Mouse (Mus musculus): ENCODE data around the gene Gm10100. TPM values are rescaled to one million over a fixed set of nuclear protein-coding genes. Genes with fewer than 3 reads are reported as not detected.
"Not testable (repeated sequence)": the region's sequence is repeated elsewhere in the genome, so short reads cannot be mapped to it uniquely, and the experiment has no call there.

Gm10100 gene
- polyA plus RNA-seq, 1 experiment from 2014 or later: not detected

DNA sequence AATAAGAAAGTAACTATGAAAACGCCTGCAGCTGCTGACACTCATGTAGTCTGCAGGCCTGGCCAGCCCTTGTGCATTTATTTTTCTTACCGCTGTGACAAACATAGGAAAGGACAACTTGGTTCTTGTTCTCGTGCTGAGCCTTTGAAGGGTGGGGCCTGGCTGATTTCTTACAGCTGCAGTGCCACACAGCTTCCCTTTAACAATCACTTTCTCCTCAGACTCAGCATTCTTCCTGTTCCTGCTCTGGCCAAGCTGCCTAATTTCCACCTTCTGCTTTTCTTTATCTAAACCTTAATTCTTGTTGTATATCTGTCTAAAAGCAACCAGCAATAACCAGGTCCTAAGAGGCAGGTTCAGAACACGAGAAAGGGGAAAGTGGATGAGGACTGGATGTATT, 12.6 kb upstream of the Gm10100 start:
- ATAC-seq (ENCODE audit: insufficient read depth): no peak
- 17% methylated on average over 4 of the region's 4 CpGs for WGBS (ENCODE audit: insufficient replicate concordance)
- H3K4me1 ChIP-seq (replicated peaks): no peaks in the 10 kb centered on the region
- no peak overlapping the region for H3K9ac ChIP-seq
- H3K4me3 ChIP-seq (replicated peaks): no peak overlapping the region
- no peak overlapping the region for H3K27ac ChIP-seq (replicated peaks)
- H3K36me3 ChIP-seq (replicated peaks): no peaks in the 10 kb centered on the region
- H3K4me2 ChIP-seq: no peak overlapping the region
- no peaks in the 10 kb centered on the region for H3K27me3 ChIP-seq
- H3K9me3 ChIP-seq (replicated peaks): no peaks in the 10 kb centered on the region

GRCm38 (mm10) chr10:77715507-77715906, 10.8 kb upstream of the Gm10100 start, which contains the start of gene Gm10142:
Gene Gm10142, plus strand, starts transcription at chr10:77715807.
- H3K27me3 ChIP-seq: no peaks in the 10 kb centered on the region
- H3K4me2 ChIP-seq: no peak within 1 kb of the TSS
- no peak within 1 kb of the TSS for H3K27ac ChIP-seq (replicated peaks)
- WGBS (ENCODE audit: insufficient replicate concordance): 57% methylated on average over 1 of the region's 1 CpGs
- H3K4me1 ChIP-seq (replicated peaks): no peaks in the 10 kb centered on the region
- no peaks in the 10 kb centered on the region for H3K36me3 ChIP-seq (replicated peaks)
- no peak within 1 kb of the TSS for H3K9ac ChIP-seq
- H3K4me3 ChIP-seq (replicated peaks): no peak within 1 kb of the TSS
- H3K9me3 ChIP-seq (replicated peaks): no peaks in the 10 kb centered on the region
- ATAC-seq (ENCODE audit: insufficient read depth): no peak

- not testable (repeated sequence) for H3K4me2 ChIP-seq; H3K4me1 ChIP-seq (replicated peaks); H3K36me3 ChIP-seq (replicated peaks); H3K9me3 ChIP-seq (replicated peaks); H3K27me3 ChIP-seq; ATAC-seq (ENCODE audit: insufficient read depth); H3K9ac ChIP-seq; H3K27ac ChIP-seq (replicated peaks); H3K4me3 ChIP-seq (replicated peaks)
- 65% methylated on average over 1 of the region's 1 CpGs for WGBS (ENCODE audit: insufficient replicate concordance)
Measured at GRCm38 (mm10) chr10:77720299-77720698, 6.0 kb upstream of the Gm10100 start, which contains the start of gene Krtap12-1. Gene Krtap12-1, plus strand, starts transcription at chr10:77720599.

DNA sequence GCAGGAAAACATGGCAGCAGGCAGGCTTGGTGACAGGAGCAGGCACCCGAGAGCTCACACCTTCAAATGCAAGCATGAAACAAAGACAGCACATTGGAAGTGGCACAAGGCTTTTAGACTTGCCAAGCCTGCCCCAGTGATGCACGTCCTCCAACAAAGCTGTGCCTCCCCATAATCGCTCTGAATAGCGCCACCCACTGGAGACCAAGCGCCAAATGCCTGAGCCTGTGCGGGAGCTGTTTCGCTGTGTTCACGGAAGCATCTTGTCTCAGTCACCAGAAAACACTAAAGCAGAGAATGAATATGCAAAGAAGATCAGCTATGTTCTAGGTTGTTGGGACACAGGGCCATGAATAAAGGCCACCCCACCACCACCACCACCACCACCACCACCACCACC, 1.4 kb upstream of the Gm10100 start:
- Histone ChIP-seq H3K4me2 (no peak overlapping the region), H3K9me3 (replicated peaks) (no peaks in the 10 kb centered on the region), H3K36me3 (replicated peaks) (no peaks in the 10 kb centered on the region), H3K4me1 (replicated peaks) (no peaks in the 10 kb centered on the region), H3K27ac (replicated peaks) (no peak overlapping the region), H3K27me3 (no peaks in the 10 kb centered on the region), H3K9ac (no peak overlapping the region), H3K4me3 (replicated peaks) (no peak overlapping the region)
- 64% methylated on average over 8 of the region's 8 CpGs for WGBS (ENCODE audit: insufficient replicate concordance)
- ATAC-seq (ENCODE audit: insufficient read depth): no peak

DNA sequence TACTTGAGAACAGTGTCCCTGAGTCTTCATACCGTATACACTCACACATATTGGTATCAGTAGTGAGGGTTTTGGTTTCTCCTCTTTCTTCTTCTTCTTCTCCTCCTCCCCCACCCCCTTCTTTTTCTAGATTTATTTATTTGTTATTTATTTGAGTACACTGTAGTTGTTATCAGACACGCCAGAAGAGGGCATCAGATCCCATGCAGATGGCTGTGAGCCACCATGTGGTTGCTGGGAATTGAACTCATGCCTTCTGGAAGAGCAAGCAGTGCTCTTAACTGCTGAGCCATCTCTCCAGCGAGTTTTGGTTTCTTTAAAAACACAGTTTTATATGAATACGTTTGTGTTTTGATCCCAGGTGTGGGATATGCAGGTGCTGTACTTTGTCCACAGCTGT, 2.0 kb downstream of the Gm10100 start:
- no peak overlapping the region for H3K4me3 ChIP-seq (replicated peaks)
- no peak for ATAC-seq (ENCODE audit: insufficient read depth)
- no peaks in the 10 kb centered on the region for H3K9me3 ChIP-seq (replicated peaks)
- no peak overlapping the region for H3K9ac ChIP-seq
- H3K36me3 ChIP-seq (replicated peaks): no peaks in the 10 kb centered on the region
- WGBS (ENCODE audit: insufficient replicate concordance): 46% methylated on average over 4 of the region's 4 CpGs
- H3K4me1 ChIP-seq (replicated peaks): no peaks in the 10 kb centered on the region
- no peaks in the 10 kb centered on the region for H3K27me3 ChIP-seq
- no peak overlapping the region for H3K4me2 ChIP-seq
- no peak overlapping the region for H3K27ac ChIP-seq (replicated peaks)

GRCm38 (mm10) chr10:77729241-77729640, 3.0 kb downstream of the Gm10100 start:
- no peak overlapping the region for H3K9ac ChIP-seq
- no peak overlapping the region for H3K27ac ChIP-seq (replicated peaks)
- WGBS (ENCODE audit: insufficient replicate concordance): 40% methylated on average over 4 of the region's 4 CpGs
- H3K36me3 ChIP-seq (replicated peaks): no peaks in the 10 kb centered on the region
- no peak overlapping the region for H3K4me3 ChIP-seq (replicated peaks)
- no peak overlapping the region for H3K4me2 ChIP-seq
- H3K27me3 ChIP-seq: no peaks in the 10 kb centered on the region
- H3K9me3 ChIP-seq (replicated peaks): no peaks in the 10 kb centered on the region
- no peak for ATAC-seq (ENCODE audit: insufficient read depth)
- no peaks in the 10 kb centered on the region for H3K4me1 ChIP-seq (replicated peaks)

- no peaks in the 10 kb centered on the region for H3K9me3 ChIP-seq (replicated peaks)
- no peak for ATAC-seq (ENCODE audit: insufficient read depth)
- H3K27ac ChIP-seq (replicated peaks): no peak overlapping the region
- no peaks in the 10 kb centered on the region for H3K27me3 ChIP-seq
- H3K4me3 ChIP-seq (replicated peaks): no peak overlapping the region
- H3K36me3 ChIP-seq (replicated peaks): no peaks in the 10 kb centered on the region
- WGBS (ENCODE audit: insufficient replicate concordance): 60% methylated on average over 1 of the region's 1 CpGs
- H3K4me2 ChIP-seq: no peak overlapping the region
- H3K9ac ChIP-seq: no peak overlapping the region
- H3K4me1 ChIP-seq (replicated peaks): no peaks in the 10 kb centered on the region
Measured at GRCm38 (mm10) chr10:77735928-77736327, 9.6 kb downstream of the Gm10100 start.

GRCm38 (mm10) chr10:77738929-77739328, 12.6 kb downstream of the Gm10100 start:
- Histone ChIP-seq H3K4me1 (replicated peaks) (no peaks in the 10 kb centered on the region), H3K4me3 (replicated peaks) (no peak overlapping the region)
- WGBS (ENCODE audit: insufficient replicate concordance): 53% methylated on average over 4 of the region's 4 CpGs

GRCm38 (mm10) chr10:77741924-77742688, 15.8 kb downstream of the Gm10100 start, which contains the start of gene Gm18596:
Gene Gm18596, minus strand, starts transcription at chr10:77742638.
- H3K4me1 ChIP-seq (replicated peaks); H3K36me3 ChIP-seq (replicated peaks); H3K27me3 ChIP-seq; H3K4me2 ChIP-seq; H3K9ac ChIP-seq; ATAC-seq (ENCODE audit: insufficient read depth); H3K4me3 ChIP-seq (replicated peaks); H3K9me3 ChIP-seq (replicated peaks); H3K27ac ChIP-seq (replicated peaks): not testable (repeated sequence)
- 48% methylated on average over 5 of the region's 5 CpGs for WGBS (ENCODE audit: insufficient replicate concordance)

More at GRCm38 (mm10) chr10:77738929-77739328, 12.6 kb downstream of the Gm10100 start:
- Histone ChIP-seq H3K36me3 (replicated peaks) (no peaks in the 10 kb centered on the region), H3K27me3 (no peaks in the 10 kb centered on the region), H3K9ac (no peak overlapping the region), H3K4me2 (no peak overlapping the region), H3K9me3 (replicated peaks) (no peaks in the 10 kb centered on the region), H3K27ac (replicated peaks) (no peak overlapping the region)
- ATAC-seq (ENCODE audit: insufficient read depth): no peak

DNA sequence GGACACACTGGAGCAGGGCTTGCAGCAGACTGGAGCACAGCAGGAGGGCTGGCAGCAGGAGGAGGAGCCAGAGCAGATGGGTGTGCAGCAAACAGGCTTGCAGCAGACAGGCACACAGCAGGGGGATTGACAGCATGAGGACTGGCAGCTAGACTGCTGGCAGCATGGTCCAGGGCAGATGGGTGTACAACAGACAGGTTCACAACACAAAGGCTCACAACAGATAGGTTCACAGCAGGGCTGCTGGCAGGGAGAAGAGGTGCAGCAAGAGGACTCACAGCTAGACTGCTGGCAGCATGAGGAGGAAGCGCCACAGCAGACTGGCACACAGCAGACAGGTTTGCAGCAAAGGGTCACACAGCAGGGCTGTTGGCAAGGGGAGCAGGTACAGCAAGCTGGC, 24.4 kb downstream of the Gm10100 start:
- not testable (repeated sequence) for H3K4me1 ChIP-seq (replicated peaks); H3K4me3 ChIP-seq (replicated peaks); H3K27ac ChIP-seq (replicated peaks); H3K27me3 ChIP-seq; ATAC-seq (ENCODE audit: insufficient read depth); H3K36me3 ChIP-seq (replicated peaks); H3K4me2 ChIP-seq; H3K9me3 ChIP-seq (replicated peaks); H3K9ac ChIP-seq
- WGBS (ENCODE audit: insufficient replicate concordance): 67% methylated on average over 1 of the region's 1 CpGs

GRCm38 (mm10) chr10:77751254-77751653, 25.0 kb downstream of the Gm10100 start, which contains the start of gene Gm9736:
Gene Gm9736, minus strand, starts transcription at chr10:77751354.
- not testable (repeated sequence) for H3K27ac ChIP-seq (replicated peaks); H3K4me3 ChIP-seq (replicated peaks); H3K9ac ChIP-seq; H3K9me3 ChIP-seq (replicated peaks); H3K4me1 ChIP-seq (replicated peaks); H3K27me3 ChIP-seq; H3K4me2 ChIP-seq; ATAC-seq (ENCODE audit: insufficient read depth); H3K36me3 ChIP-seq (replicated peaks)
- WGBS (ENCODE audit: insufficient replicate concordance): 55% methylated on average over 1 of the region's 1 CpGs

GRCm38 (mm10) chr10:77752312-77752711, 26.0 kb downstream of the Gm10100 start:
- H3K9ac ChIP-seq; H3K4me2 ChIP-seq; H3K9me3 ChIP-seq (replicated peaks); H3K36me3 ChIP-seq (replicated peaks); H3K4me1 ChIP-seq (replicated peaks); ATAC-seq (ENCODE audit: insufficient read depth); H3K4me3 ChIP-seq (replicated peaks); H3K27ac ChIP-seq (replicated peaks); H3K27me3 ChIP-seq: not testable (repeated sequence)
- 37% methylated on average over 3 of the region's 3 CpGs for WGBS (ENCODE audit: insufficient replicate concordance)

Measured in liver, embryonic 15.5 days (tissue).